In genomic region chr11:57005341-57005740, GRCm38 (mm10) we compare ENCODE assay signal across 25 mouse cellular contexts. TPM values are rescaled to one million over a fixed set of nuclear protein-coding genes. Genes with fewer than 3 reads are reported as not detected.
A peak's percentile ranks its signal among the peaks of the same experiment; 100 is the strongest.
DNase-seq lines count a peak whose midpoint lies in the region; ATAC-seq lines count a peak whose summit lies in the region.
"Had no signal": no experiment of that assay in that cellular context is flagged by ENCODE, and none has a peak within 500 bp of the region (broad histone marks: within the 10 kb centered on the region; RNA-seq: fewer than 3 reads in every experiment).

No protein-coding gene starts in this region.

- H3K9me3 ChIP-seq in heart, embryonic 16.5 days (replicated peaks; ENCODE audit: control insufficient read depth, low read length): no peaks in the 10 kb centered on the region
- no peaks in the 10 kb centered on the region for H3K9me3 ChIP-seq in heart, embryonic 10.5 days
- H3K9me3 ChIP-seq in forebrain, embryonic 16.5 days (ENCODE audit: control insufficient read depth, low read length): no peaks in the 10 kb centered on the region
- H3K9me3 ChIP-seq: embryonic facial prominence, embryonic 15.5 days; liver, embryonic 13.5 days had no signal

- 44% methylated on average over 7 of the region's 7 CpGs for WGBS in heart, embryonic 16.5 days
- WGBS in heart, embryonic 10.5 days: 74% methylated on average over 7 of the region's 7 CpGs
- WGBS in forebrain, embryonic 16.5 days: 49% methylated on average over 7 of the region's 7 CpGs

- no peak for ATAC-seq in heart, embryonic 16.5 days (replicated peaks; ENCODE audit: extremely low read depth, insufficient read depth, low FRiP score)
- ATAC-seq in forebrain, embryonic 16.5 days: peak; percentile 72
- ATAC-seq: activated CD4-positive, CD25-positive, alpha-beta regulatory T cell, adult 4 months; hindbrain, postnatal 0 days; intestine, embryonic 16.5 days had no signal

- H3K9ac ChIP-seq in heart, embryonic 16.5 days (ENCODE audit: low read length): no peak overlapping the region
- H3K9ac ChIP-seq in forebrain, embryonic 16.5 days (replicated peaks; ENCODE audit: low read depth, low read length): no peak overlapping the region
- H3K9ac ChIP-seq: embryonic facial prominence, embryonic 15.5 days; liver, embryonic 13.5 days had no signal

- peaks cover 35% of the 10 kb centered on the region for H3K4me1 ChIP-seq in heart, embryonic 16.5 days (ENCODE audit: control insufficient read depth, insufficient read depth, low read length)
- H3K4me1 ChIP-seq in heart, embryonic 10.5 days: peaks cover 21% of the 10 kb centered on the region; the same call in 1 of the 2 replicates
- H3K4me1 ChIP-seq in forebrain, embryonic 16.5 days (replicated peaks; ENCODE audit: control insufficient read depth, insufficient read depth, low read length): peaks cover 5% of the 10 kb centered on the region
- H3K4me1 ChIP-seq: liver, embryonic 13.5 days had no signal

- peak overlapping the region; percentile 0; the same call in 1 of the 2 replicates for H3K27ac ChIP-seq in heart, embryonic 16.5 days (ENCODE audit: low read length)
- H3K27ac ChIP-seq in heart, embryonic 10.5 days: no peak overlapping the region
- H3K27ac ChIP-seq in forebrain, embryonic 16.5 days (ENCODE audit: low read length): no peak overlapping the region
- H3K27ac ChIP-seq: embryonic facial prominence, embryonic 15.5 days; hindbrain, postnatal 0 days; liver, embryonic 13.5 days; macrophage had no signal

- H3K4me2 ChIP-seq in heart, embryonic 16.5 days (ENCODE audit: low read depth, low read length): no peak overlapping the region
- no peak overlapping the region for H3K4me2 ChIP-seq in forebrain, embryonic 16.5 days (ENCODE audit: low read length)
- H3K4me2 ChIP-seq: embryonic facial prominence, embryonic 15.5 days; liver, embryonic 13.5 days had no signal

- DNase-seq in heart, embryonic 10.5 days (ENCODE audit: low spot score): no peak
- DNase-seq in right cerebral cortex, postnatal 14 days: peak; percentile 48
- no peak for DNase-seq in right cerebral cortex, adult 18-20 months
- DNase-seq in kidney, adult 18-20 months: no peak
- DNase-seq in layer of hippocampus, adult 11-12 months (ENCODE audit: low spot score): no peak
- DNase-seq: adrenal gland, adult 8-10 months; cerebellum, adult 8-10 months; cerebellum, postnatal 36 days; embryo, embryonic 11 days; gastrocnemius, postnatal 14 days; heart, adult 11 months; heart, postnatal 10 days; kidney, postnatal 25 days; layer of hippocampus, postnatal 36 days; liver, embryonic 13.5 days; lung, adult 2 months; right cerebral cortex, postnatal 25 days; thymus, postnatal 14 days had no signal

- no peaks in the 10 kb centered on the region for H3K36me3 ChIP-seq in heart, embryonic 16.5 days (ENCODE audit: control insufficient read depth, insufficient read depth)
- H3K36me3 ChIP-seq in heart, embryonic 10.5 days: no peaks in the 10 kb centered on the region
- no peaks in the 10 kb centered on the region for H3K36me3 ChIP-seq in forebrain, embryonic 16.5 days (ENCODE audit: control insufficient read depth, insufficient read depth)
- H3K36me3 ChIP-seq: embryonic facial prominence, embryonic 15.5 days; liver, embryonic 13.5 days had no signal

- no peak overlapping the region for H3K4me3 ChIP-seq in heart, embryonic 16.5 days (ENCODE audit: low read length)
- H3K4me3 ChIP-seq in heart, embryonic 10.5 days: no peak overlapping the region
- no peak overlapping the region for H3K4me3 ChIP-seq in forebrain, embryonic 16.5 days (replicated peaks; ENCODE audit: low read length)
- H3K4me3 ChIP-seq: embryonic facial prominence, embryonic 15.5 days; liver, embryonic 13.5 days had no signal

- H3K27me3 ChIP-seq in heart, embryonic 16.5 days (ENCODE audit: control insufficient read depth, insufficient read depth, low read length): no peaks in the 10 kb centered on the region
- peaks cover 15% of the 10 kb centered on the region; the same call in 1 of the 2 replicates for H3K27me3 ChIP-seq in heart, embryonic 10.5 days (ENCODE audit: insufficient read depth, poor library complexity, severe bottlenecking)
- H3K27me3 ChIP-seq in forebrain, embryonic 16.5 days (replicated peaks; ENCODE audit: control insufficient read depth, insufficient read depth, low read length): no peaks in the 10 kb centered on the region

RNA-seq across cellular contexts. Expression of gene Gria1, which starts 5.8 kb away (rescaled TPM):
- polyA plus RNA-seq in heart, embryonic 16.5 days (2015; fragmentation: Nextera tagmentation; extraction: Ambion mirVana): 5.2 and 5.3 TPM in 2 replicates
- polyA plus RNA-seq in heart, embryonic 10.5 days (2016; fragmentation: Nextera tagmentation; extraction: Ambion mirVana): 0.58 and 0.64 TPM in 2 replicates
- 60.5 and 75.1 TPM in 2 replicates for polyA plus RNA-seq in forebrain, embryonic 16.5 days (2015; fragmentation: Nextera tagmentation; extraction: Ambion mirVana)
- polyA plus RNA-seq: activated CD4-positive, CD25-positive, alpha-beta regulatory T cell, adult 4 months; macrophage had no signal
